Mouse (Mus musculus) hindbrain, embryonic 11.5 days (tissue): ENCODE measurements at regions not wholly inside any gene's neighbourhood (a gene's known extent, or its start where the extent isn't known, plus 50 kb on each side); places are given as distances from the start of the nearest gene placed in this dataset.

ENCODE experiments used
- ATAC-seq: fragments of 200-750 bp; cut with Nextera tagmentation; 2 replicates; pipeline ENCODE4 v1.8.0; 2017; ENCODE audit warnings: mild to moderate bottlenecking, moderate TSS enrichment, moderate library complexity; ENCODE audit not compliant: low FRiP score
- DNase-seq: peaks from one replicate; pipeline ENCODE4 v3.0.0-alpha.2; 2015; ENCODE audit warnings: low spot score
- H3K27ac ChIP-seq: fragments of 300-500 bp; sonication (generic); 2 replicates; pipeline ENCODE4 v1.5.1; 2014; ENCODE audit warnings: mild to moderate bottlenecking, low read depth, low read length
- H3K27me3 ChIP-seq: fragments of 300-500 bp; sonication (generic); 2 replicates; pipeline ENCODE4 v1.6.1; 2014; ENCODE audit warnings: mild to moderate bottlenecking, low read length, moderate library complexity, mixed read lengths; ENCODE audit not compliant: control insufficient read depth, insufficient read depth
- H3K36me3 ChIP-seq: fragments of 300-500 bp; sonication (generic); 2 replicates; pipeline ENCODE4 v1.6.1; 2014; ENCODE audit warnings: mild to moderate bottlenecking, low read length, moderate library complexity, mixed read lengths; ENCODE audit not compliant: control insufficient read depth, insufficient read depth
- H3K4me1 ChIP-seq: fragments of 300-500 bp; sonication (generic); replicated peaks from 2 replicates; pipeline ENCODE4 v1.6.1; 2014; ENCODE audit warnings: low read length, mixed read lengths; ENCODE audit not compliant: control insufficient read depth, insufficient read depth
- H3K4me2 ChIP-seq: fragments of 300-500 bp; sonication (generic); replicated peaks from 2 replicates; pipeline ENCODE4 v1.6.1; 2014; ENCODE audit warnings: mild to moderate bottlenecking, low read depth, low read length
- H3K4me3 ChIP-seq: fragments of 300-500 bp; sonication (generic); 2 replicates; pipeline ENCODE4 v1.5.1; 2014; ENCODE audit warnings: low read depth, low read length
- H3K9ac ChIP-seq: fragments of 300-500 bp; sonication (generic); 2 replicates; pipeline ENCODE4 v1.6.1; 2014; ENCODE audit warnings: low read depth, low read length
- H3K9me3 ChIP-seq: fragments of 300-500 bp; sonication (generic); 2 replicates; pipeline ENCODE4 v1.6.1; 2016; ENCODE audit warnings: low read length; ENCODE audit not compliant: control insufficient read depth
- WGBS: fragments of 180-500 bp; shearing (Covaris S2); extraction: QIAGEN DNeasy Blood & Tissue Kit; methylation state at CpG from one replicate; pipeline ENCODE4 v1.1.7; 2014; 5-methylcytosine and 5-hydroxymethylcytosine counted together

GRCm38 (mm10) chr14:60529646-60530347, 104.0 kb upstream of the Spata13 start:
- no peaks in the 10 kb centered on the region for H3K9me3 ChIP-seq
- ATAC-seq (peak; percentile 71), DNase-seq (peak; percentile 36)
- WGBS: 45% methylated on average over 7 of the region's 7 CpGs
- no peaks in the 10 kb centered on the region for H3K36me3 ChIP-seq
- no peak overlapping the region for H3K4me3 ChIP-seq
- H3K9ac ChIP-seq: 0 out of 2 replicates have a peak overlapping the region, but pooled peaks have one; percentile 5
- no peak overlapping the region for H3K27ac ChIP-seq
- no peak overlapping the region for H3K4me2 ChIP-seq
- H3K4me1 ChIP-seq: peaks cover 5% of the 10 kb centered on the region
- no peaks in the 10 kb centered on the region for H3K27me3 ChIP-seq

- Histone ChIP-seq H3K9me3 (no peaks in the 10 kb centered on the region), H3K4me3 (no peak overlapping the region), H3K36me3 (no peaks in the 10 kb centered on the region), H3K4me1 (peaks cover 5% of the 10 kb centered on the region), H3K27me3 (no peaks in the 10 kb centered on the region), H3K9ac (0 out of 2 replicates have a peak overlapping the region, but pooled peaks have one; percentile 5), H3K27ac (no peak overlapping the region), H3K4me2 (no peak overlapping the region)
- DNase-seq (no peak), ATAC-seq (peak; percentile 39; the same call in 1 of the 2 replicates)
- WGBS: 20% methylated on average over 6 of the region's 6 CpGs
These were observed 103.5 kb upstream of the Spata13 start for GRCm38 (mm10) chr14:60530348-60530711.

- Histone ChIP-seq H3K4me1 (peaks cover 5% of the 10 kb centered on the region), H3K36me3 (no peaks in the 10 kb centered on the region), H3K4me2 (no peak overlapping the region), H3K9me3 (no peaks in the 10 kb centered on the region), H3K9ac (no peak overlapping the region), H3K27me3 (no peaks in the 10 kb centered on the region), H3K4me3 (no peak overlapping the region), H3K27ac (no peak overlapping the region)
- 86% methylated on average over 5 of the region's 5 CpGs for WGBS
- ATAC-seq: no peak
- DNase-seq: no peak
These were observed 102.8 kb upstream of the Spata13 start for GRCm38 (mm10) chr14:60530973-60531372.

GRCm38 (mm10) chr14:60531766-60532165, 102.0 kb upstream of the Spata13 start:
- no peak for DNase-seq
- Histone ChIP-seq H3K9me3 (no peaks in the 10 kb centered on the region), H3K4me3 (no peak overlapping the region), H3K9ac (no peak overlapping the region), H3K27ac (no peak overlapping the region), H3K4me2 (no peak overlapping the region), H3K27me3 (no peaks in the 10 kb centered on the region), H3K36me3 (no peaks in the 10 kb centered on the region), H3K4me1 (peaks cover 5% of the 10 kb centered on the region)
- no peak for ATAC-seq

GRCm38 (mm10) chr14:60533452-60534224, 100.2 kb upstream of the Spata13 start:
- H3K36me3 ChIP-seq: no peaks in the 10 kb centered on the region
- no peak overlapping the region for H3K4me3 ChIP-seq
- no peaks in the 10 kb centered on the region for H3K27me3 ChIP-seq
- H3K9me3 ChIP-seq: no peaks in the 10 kb centered on the region
- 57% methylated on average over 23 of the region's 23 CpGs for WGBS
- ATAC-seq: peak; percentile 38; the same call in 1 of the 2 replicates
- H3K9ac ChIP-seq: no peak overlapping the region
- H3K4me1 ChIP-seq: peaks cover 5% of the 10 kb centered on the region
- no peak overlapping the region for H3K27ac ChIP-seq
- peak; percentile 18 for DNase-seq
- no peak overlapping the region for H3K4me2 ChIP-seq

- no peak for ATAC-seq
- Histone ChIP-seq H3K36me3 (no peaks in the 10 kb centered on the region), H3K27ac (no peak overlapping the region), H3K27me3 (no peaks in the 10 kb centered on the region), H3K9me3 (no peaks in the 10 kb centered on the region), H3K4me2 (no peak overlapping the region), H3K4me1 (no peaks in the 10 kb centered on the region), H3K4me3 (no peak overlapping the region), H3K9ac (no peak overlapping the region)
- WGBS: 87% methylated on average over 2 of the region's 2 CpGs
- no peak for DNase-seq
These were observed 94.8 kb upstream of the Spata13 start for GRCm38 (mm10) chr14:60539040-60539439.

- Histone ChIP-seq H3K27me3 (no peaks in the 10 kb centered on the region), H3K9ac (no peak overlapping the region), H3K4me1 (no peaks in the 10 kb centered on the region), H3K36me3 (no peaks in the 10 kb centered on the region), H3K4me3 (no peak overlapping the region), H3K4me2 (no peak overlapping the region), H3K27ac (no peak overlapping the region), H3K9me3 (no peaks in the 10 kb centered on the region)
- ATAC-seq (no peak), DNase-seq (no peak)
- 91% methylated on average over 4 of the region's 4 CpGs for whole genome bisulfite sequencing
These were observed 93.7 kb upstream of the Spata13 start for GRCm38 (mm10) chr14:60540111-60540510.

GRCm38 (mm10) chr14:60541596-60541995, 92.2 kb upstream of the Spata13 start:
- Histone ChIP-seq H3K9me3 (no peaks in the 10 kb centered on the region), H3K4me2 (no peak overlapping the region), H3K36me3 (no peaks in the 10 kb centered on the region), H3K9ac (no peak overlapping the region), H3K4me1 (no peaks in the 10 kb centered on the region), H3K27me3 (no peaks in the 10 kb centered on the region), H3K27ac (no peak overlapping the region), H3K4me3 (no peak overlapping the region)
- ATAC-seq: no peak
- DNase-seq: no peak
- 87% methylated on average over 5 of the region's 5 CpGs for WGBS

GRCm38 (mm10) chr14:60544767-60545166, 89.0 kb upstream of the Spata13 start:
- no peaks in the 10 kb centered on the region for H3K36me3 ChIP-seq
- H3K4me1 ChIP-seq: no peaks in the 10 kb centered on the region
- H3K9ac ChIP-seq: no peak overlapping the region
- no peaks in the 10 kb centered on the region for H3K9me3 ChIP-seq
- ATAC-seq (no peak), DNase-seq (no peak)
- H3K27me3 ChIP-seq: no peaks in the 10 kb centered on the region
- no peak overlapping the region for H3K27ac ChIP-seq
- H3K4me3 ChIP-seq: no peak overlapping the region
- no peak overlapping the region for H3K4me2 ChIP-seq
